Comparison of ENCODE assay signal across 10 mouse cellular contexts in genomic region chr12:17729211-17729900, GRCm38 (mm10). TPM values are rescaled to one million over a fixed set of nuclear protein-coding genes. Genes with fewer than 3 reads are reported as not detected.
DNase-seq lines count a peak whose midpoint lies in the region; ATAC-seq lines count a peak whose summit lies in the region.
"Had no signal": no experiment of that assay in that cellular context is flagged by ENCODE, and none has a peak within 500 bp of the region (broad histone marks: within the 10 kb centered on the region; RNA-seq: fewer than 3 reads in every experiment).

No protein-coding gene starts in this region.

- whole genome bisulfite sequencing in kidney, embryonic 14.5 days, result 87% methylated on average over 13 of the region's 13 CpGs
- 67% methylated on average over 13 of the region's 13 CpGs for WGBS in heart, embryonic 16.5 days
- 59% methylated on average over 13 of the region's 13 CpGs for WGBS in lung, embryonic 16.5 days
- 79% methylated on average over 13 of the region's 13 CpGs for WGBS in midbrain, embryonic 15.5 days

- ATAC-seq in kidney, embryonic 14.5 days (ENCODE audit: low FRiP score, low TSS enrichment), result no peak
- no peak for ATAC-seq in heart, embryonic 16.5 days (replicated peaks; ENCODE audit: extremely low read depth, insufficient read depth, low FRiP score)
- no peak for ATAC-seq in lung, embryonic 16.5 days (ENCODE audit: low read depth)
- ATAC-seq in midbrain, embryonic 15.5 days (replicated peaks), result no peak
- ATAC-seq in megakaryocyte, adult 5-6 weeks (ENCODE audit: poor library complexity, severe bottlenecking), result no peak

- no peaks in the 10 kb centered on the region for H3K36me3 ChIP-seq in kidney, embryonic 14.5 days (ENCODE audit: control insufficient read depth, insufficient read depth, low read length)
- no peaks in the 10 kb centered on the region for H3K36me3 ChIP-seq in heart, embryonic 16.5 days (ENCODE audit: control insufficient read depth, insufficient read depth)
- H3K36me3 ChIP-seq in lung, embryonic 16.5 days (ENCODE audit: control insufficient read depth, insufficient read depth, low read length), result no peaks in the 10 kb centered on the region
- no peaks in the 10 kb centered on the region for H3K36me3 ChIP-seq in midbrain, embryonic 15.5 days (replicated peaks)
- H3K36me3 ChIP-seq: G1E had no signal

- H3K9ac ChIP-seq in kidney, embryonic 14.5 days (ENCODE audit: low read depth, low read length), result no peak overlapping the region
- no peak overlapping the region for H3K9ac ChIP-seq in heart, embryonic 16.5 days (ENCODE audit: low read length)
- H3K9ac ChIP-seq in lung, embryonic 16.5 days (ENCODE audit: low read length), result peak overlapping the region; percentile 11; the same call in 1 of the 2 replicates
- H3K9ac ChIP-seq in midbrain, embryonic 15.5 days, result no peak overlapping the region

- no peak overlapping the region for H3K27ac ChIP-seq in kidney, embryonic 14.5 days (ENCODE audit: low read depth, low read length)
- 0 out of 2 replicates have a peak overlapping the region, but pooled peaks have one; percentile 9 for H3K27ac ChIP-seq in heart, embryonic 16.5 days (ENCODE audit: low read length)
- H3K27ac ChIP-seq in lung, embryonic 16.5 days (ENCODE audit: low read length), result peak overlapping the region; percentile 84
- no peak overlapping the region for H3K27ac ChIP-seq in midbrain, embryonic 15.5 days

- H3K9me3 ChIP-seq in kidney, embryonic 14.5 days (ENCODE audit: control insufficient read depth, low read length), result no peaks in the 10 kb centered on the region
- no peaks in the 10 kb centered on the region; the same call in 1 of the 2 replicates for H3K9me3 ChIP-seq in heart, embryonic 16.5 days (replicated peaks; ENCODE audit: control insufficient read depth, low read length)
- no peaks in the 10 kb centered on the region for H3K9me3 ChIP-seq in lung, embryonic 16.5 days (ENCODE audit: control insufficient read depth, low read length)
- H3K9me3 ChIP-seq in midbrain, embryonic 15.5 days, result no peaks in the 10 kb centered on the region

- H3K4me2 ChIP-seq in kidney, embryonic 14.5 days (replicated peaks; ENCODE audit: low read depth, low read length), result no peak overlapping the region
- peak overlapping the region; percentile 30; the same call in 1 of the 2 replicates for H3K4me2 ChIP-seq in heart, embryonic 16.5 days (ENCODE audit: low read depth, low read length)
- H3K4me2 ChIP-seq in lung, embryonic 16.5 days (ENCODE audit: low read depth, low read length), result no peak overlapping the region
- H3K4me2 ChIP-seq in midbrain, embryonic 15.5 days, result no peak overlapping the region

- no peaks in the 10 kb centered on the region for H3K27me3 ChIP-seq in kidney, embryonic 14.5 days (ENCODE audit: control insufficient read depth, insufficient read depth, low read length)
- H3K27me3 ChIP-seq in heart, embryonic 16.5 days (ENCODE audit: control insufficient read depth, insufficient read depth, low read length), result no peaks in the 10 kb centered on the region
- H3K27me3 ChIP-seq in lung, embryonic 16.5 days (ENCODE audit: control insufficient read depth, insufficient read depth, low read depth, low read length), result no peaks in the 10 kb centered on the region
- H3K27me3 ChIP-seq in midbrain, embryonic 15.5 days (replicated peaks), result no peaks in the 10 kb centered on the region

- H3K4me1 ChIP-seq in kidney, embryonic 14.5 days (ENCODE audit: control insufficient read depth, insufficient read depth, low read length), result peaks cover 67% of the 10 kb centered on the region
- peaks cover 60% of the 10 kb centered on the region for H3K4me1 ChIP-seq in heart, embryonic 16.5 days (ENCODE audit: control insufficient read depth, insufficient read depth, low read length)
- H3K4me1 ChIP-seq in lung, embryonic 16.5 days (replicated peaks; ENCODE audit: control insufficient read depth, insufficient read depth, low read length), result peaks cover 78% of the 10 kb centered on the region
- peaks cover 14% of the 10 kb centered on the region for H3K4me1 ChIP-seq in midbrain, embryonic 15.5 days

- peak; percentile 81 for DNase-seq in kidney, adult 18-20 months
- DNase-seq in brain, adult 2 months (ENCODE audit: low read depth, low spot score), result peak; percentile 74
- no peak for DNase-seq in adipocyte (ENCODE audit: low spot score)
- DNase-seq: thymus, adult 18-20 months had no signal

- no peak overlapping the region for H3K4me3 ChIP-seq in kidney, embryonic 14.5 days (ENCODE audit: low read length)
- no peak overlapping the region for H3K4me3 ChIP-seq in heart, embryonic 16.5 days (ENCODE audit: low read length)
- H3K4me3 ChIP-seq in lung, embryonic 16.5 days (ENCODE audit: low read length), result no peak overlapping the region
- no peak overlapping the region for H3K4me3 ChIP-seq in midbrain, embryonic 15.5 days

RNA-seq across cellular contexts. Expression of gene Hpcal1, which starts 38.7 kb away (rescaled TPM):
- 44.8 and 58.1 TPM in 2 replicates for polyA plus RNA-seq in kidney, embryonic 14.5 days (2014; fragmentation: Nextera tagmentation; extraction: Ambion mirVana)
- 32.7 and 33.4 TPM in 2 replicates for polyA plus RNA-seq in heart, embryonic 16.5 days (2015; fragmentation: Nextera tagmentation; extraction: Ambion mirVana)
- 94.5 and 102 TPM in 2 replicates for polyA plus RNA-seq in lung, embryonic 16.5 days (2015; fragmentation: Nextera tagmentation; extraction: Ambion mirVana)
- polyA plus RNA-seq in midbrain, embryonic 15.5 days (2015; fragmentation: Nextera tagmentation; extraction: Ambion mirVana), result 92.6 and 97.2 TPM in 2 replicates
- 182 and 187 TPM in 2 replicates for total RNA-seq in megakaryocyte, adult 5-6 weeks (2015)
- total RNA-seq in megakaryocyte, adult 5-6 weeks (2017), result 63.8 and 76.0 TPM in 2 replicates
- total RNA-seq: G1E had no signal
- polyA plus RNA-seq: G1E had no signal

Comparison
In these comparisons a context has a peak if more than half of its experiments do, and no peak if none do; other contexts are left out.
1. H3K27ac ChIP-seq: peak in heart, embryonic 16.5 days (single experiment) and lung, embryonic 16.5 days (single experiment); none in kidney, embryonic 14.5 days (single experiment) and midbrain, embryonic 15.5 days (single experiment).